Mouse (Mus musculus) mature B cell (primary cell): ENCODE data around the gene Gpr37l1.

Experiments used
- in situ Hi-C: fragments of 300-500 bp; cut with MboI; formaldehyde crosslinking; loops from 2 replicates; pipeline ENCODE4 v1.14.3; 2019

Gpr37l1 gene

DNA sequence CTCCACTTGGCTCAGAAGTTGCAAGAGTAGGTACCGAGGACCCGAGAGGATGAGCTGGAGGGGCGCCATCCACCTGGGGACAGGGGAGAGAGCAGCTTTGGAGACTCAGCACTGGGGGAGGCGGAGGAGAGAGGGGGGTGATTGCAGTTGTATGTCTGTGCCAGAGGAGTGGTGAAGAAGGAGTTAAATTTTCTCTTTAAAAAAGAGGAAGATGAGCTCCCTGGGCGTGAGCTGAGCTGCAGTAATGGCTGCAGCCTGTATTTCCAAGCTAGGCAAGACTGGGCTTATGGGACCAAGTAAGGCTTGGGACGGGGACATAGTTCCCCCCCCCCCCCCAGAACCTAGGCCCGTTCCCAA, 19.8 kb downstream of the Gpr37l1 start:
- in situ Hi-C loops: no loop called here

DNA sequence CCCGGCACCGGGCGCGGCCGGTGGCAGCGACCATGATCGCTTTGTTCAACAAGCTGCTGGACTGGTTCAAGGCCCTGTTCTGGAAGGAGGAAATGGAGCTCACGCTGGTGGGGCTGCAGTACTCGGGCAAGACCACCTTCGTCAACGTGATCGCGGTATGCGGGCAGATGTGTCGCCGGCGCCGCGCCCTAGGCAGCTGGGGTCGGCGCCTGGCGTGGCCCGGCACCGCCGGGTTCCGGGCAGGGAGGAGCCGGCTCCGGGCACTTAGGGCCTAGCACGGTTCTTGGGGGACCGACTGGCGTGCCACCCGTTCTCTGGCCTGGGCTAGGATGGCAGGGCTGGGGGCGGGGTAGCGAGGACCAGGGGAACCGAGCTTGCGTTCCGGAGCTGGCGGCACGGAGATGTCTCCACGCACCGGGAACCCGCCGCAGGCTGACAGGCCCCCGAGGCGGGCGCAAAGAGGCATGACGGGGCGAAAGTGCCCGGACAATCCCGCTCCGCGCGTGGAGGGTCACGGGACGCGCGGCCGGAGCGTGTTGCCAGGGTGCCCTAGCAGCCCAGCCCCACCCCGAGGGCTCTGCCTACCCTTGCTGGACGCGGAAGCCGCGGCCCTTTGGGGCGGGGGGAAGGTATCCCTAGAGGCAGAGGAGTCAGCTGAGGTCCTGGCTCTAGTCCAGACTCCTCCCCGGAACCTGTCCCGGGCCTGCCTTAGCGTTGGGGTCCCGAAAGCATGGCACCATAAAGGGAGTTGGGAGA, 20.4 kb downstream of the Gpr37l1 start:
- in situ Hi-C loops: no loop called here

DNA sequence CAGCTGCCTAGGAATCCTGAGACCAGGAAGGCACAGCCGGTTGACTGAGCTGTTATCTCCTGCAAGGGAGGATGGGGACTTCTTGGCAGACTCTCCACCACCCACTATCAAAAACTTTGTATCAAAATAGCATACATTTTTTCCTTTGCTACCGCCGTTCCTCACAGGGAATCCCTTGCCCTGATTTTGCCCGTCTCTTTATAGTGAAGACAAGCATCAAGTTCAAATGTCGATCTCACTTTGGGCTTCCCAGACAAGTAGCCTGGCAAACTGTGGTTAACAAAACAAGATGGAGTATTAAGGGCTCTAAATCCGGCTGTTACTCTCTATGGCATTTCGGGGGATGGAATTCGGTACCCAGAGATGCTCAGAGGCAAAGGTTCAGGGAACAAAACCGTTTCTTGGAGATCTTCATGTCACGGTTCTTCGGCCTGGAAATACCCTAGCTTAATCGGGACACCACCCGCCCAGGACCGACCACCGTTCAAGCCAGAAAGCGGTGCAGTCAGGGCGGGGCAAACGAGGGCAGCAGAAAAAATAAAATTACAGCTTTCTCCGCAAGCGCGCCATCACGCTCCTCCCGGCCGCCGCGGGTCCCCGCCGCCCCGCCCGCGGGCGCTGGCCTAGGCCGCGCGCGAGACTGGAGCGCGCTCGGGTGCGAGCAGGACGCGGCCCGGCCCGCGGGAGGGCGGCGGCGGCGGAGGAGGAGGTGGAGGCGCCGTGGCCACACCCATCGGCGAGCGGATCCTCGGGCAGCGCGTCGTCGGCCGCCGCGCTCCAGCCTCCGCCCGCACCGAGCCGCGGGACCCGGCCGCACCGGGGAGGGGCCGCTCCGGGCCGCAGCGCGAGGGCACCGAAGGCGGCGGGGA, 21.2 kb downstream of the Gpr37l1 start, which contains the start of gene Arl8a:
Gene Arl8a, plus strand, starts transcription at position 748 of the 869 bp plus-strand sequence.
- in situ Hi-C loops: no loop called here

DNA sequence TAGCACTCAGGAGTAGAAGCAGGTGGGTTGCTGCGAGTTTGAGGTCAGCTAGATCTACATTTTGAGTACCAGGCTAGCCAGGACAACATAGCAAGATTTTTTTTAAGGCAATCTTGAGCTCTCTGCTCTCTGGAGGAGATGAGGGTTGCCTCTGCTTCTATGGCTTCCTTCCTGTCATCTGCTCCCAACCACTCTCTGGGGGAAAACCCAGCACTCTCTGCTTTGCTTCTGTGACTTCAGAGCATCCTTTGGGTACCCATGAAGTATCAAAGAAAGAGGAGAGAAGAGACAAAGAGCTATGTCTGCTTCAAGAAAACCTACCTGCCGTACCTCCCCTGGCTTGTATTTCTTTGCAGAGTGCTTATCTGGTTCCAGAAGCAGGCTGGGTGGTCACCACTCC, 23.5 kb downstream of the Gpr37l1 start:
- in situ Hi-C loops: no loop called here

DNA sequence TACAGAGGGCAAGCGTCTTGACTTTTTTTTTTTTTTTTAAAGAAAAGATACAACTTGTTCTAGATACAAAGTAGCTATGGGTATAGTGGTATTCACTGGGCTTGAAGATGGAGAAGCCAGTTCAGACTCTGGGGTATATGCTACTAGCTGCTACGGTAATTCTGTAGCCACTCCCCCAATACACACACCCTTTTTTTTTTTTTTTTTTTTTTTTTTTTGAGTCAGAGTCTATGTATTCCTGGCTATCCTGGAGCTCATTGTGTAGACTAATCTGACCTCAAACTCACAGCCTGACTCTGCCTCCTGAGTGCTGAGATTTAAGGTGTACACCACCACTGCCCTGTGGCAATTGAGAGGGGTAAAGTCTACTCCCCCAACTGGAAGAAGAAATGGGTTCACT, 25.0 kb downstream of the Gpr37l1 start:
- in situ Hi-C loops: no loop called here

DNA sequence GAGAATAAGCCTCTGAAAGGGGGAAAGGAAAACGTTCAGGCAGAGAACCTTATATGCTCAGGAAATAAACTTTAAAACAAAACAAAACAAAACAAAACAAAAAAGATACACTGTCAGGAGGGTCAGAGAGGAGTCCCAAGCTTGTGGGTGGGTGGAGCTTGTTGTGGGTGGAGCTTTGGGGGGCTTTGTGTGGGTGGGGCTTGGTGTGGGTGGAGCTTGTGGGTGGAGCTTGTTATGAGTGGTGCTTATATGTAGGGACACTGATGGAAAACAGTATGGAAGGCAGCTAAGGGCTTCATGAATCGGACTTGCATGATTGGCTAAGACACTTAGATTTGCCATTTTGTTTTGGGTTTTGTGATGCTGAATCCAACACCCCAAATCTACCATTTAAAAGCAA, 27.6 kb downstream of the Gpr37l1 start:
- in situ Hi-C loops: no loop called here

DNA sequence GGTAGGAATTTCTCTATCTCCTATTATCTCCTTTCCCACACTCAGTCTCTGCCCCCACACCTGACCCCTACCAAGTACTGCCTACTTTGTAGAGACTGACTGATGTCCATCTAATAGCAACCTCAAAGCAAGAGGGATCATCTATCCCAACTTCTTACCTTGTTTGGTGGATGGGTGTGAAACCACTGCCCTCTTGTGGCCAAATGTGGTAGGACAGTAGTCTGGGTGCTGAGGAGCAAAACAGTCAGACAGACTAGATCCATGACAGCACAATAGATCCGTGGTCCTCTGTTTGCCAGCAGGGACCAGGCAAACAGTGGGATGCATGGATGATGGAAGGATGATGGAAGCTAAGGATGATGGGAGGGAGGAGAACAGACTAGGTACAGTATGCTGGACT, 31.0 kb downstream of the Gpr37l1 start:
- in situ Hi-C loops: no loop called here

DNA sequence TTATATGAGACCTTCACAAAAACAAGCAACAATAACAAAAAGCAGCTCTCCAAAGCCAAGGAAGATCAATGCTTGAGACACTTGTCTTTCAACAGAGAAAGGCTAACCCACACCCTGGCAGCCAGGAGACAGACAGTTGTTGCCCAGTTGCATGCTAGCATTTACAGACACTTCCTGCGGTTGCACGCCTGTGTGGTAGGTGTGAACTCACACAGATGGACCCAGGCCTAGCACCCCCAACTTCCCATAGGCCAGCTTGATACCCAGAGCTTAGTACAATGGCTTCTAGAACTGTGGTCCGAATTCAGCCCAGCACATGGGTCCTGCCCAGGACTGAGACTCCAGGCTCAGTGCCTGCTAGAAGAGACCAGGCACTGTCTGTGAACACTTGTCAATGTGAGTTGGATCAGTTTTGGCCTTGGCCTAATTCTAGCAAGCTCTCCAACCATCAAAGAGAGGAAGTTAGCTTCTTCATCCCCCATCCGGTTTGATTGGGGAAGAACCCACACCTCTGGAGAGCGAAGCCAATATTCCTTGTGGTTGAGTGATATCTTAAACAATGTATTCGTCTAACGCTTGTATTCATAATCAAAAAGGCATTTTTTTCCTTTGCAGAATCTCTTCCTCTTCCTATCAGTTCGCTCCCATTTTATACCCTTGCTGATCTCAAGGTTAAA, 32.2 kb downstream of the Gpr37l1 start:
- in situ Hi-C loops: no loop called here

DNA sequence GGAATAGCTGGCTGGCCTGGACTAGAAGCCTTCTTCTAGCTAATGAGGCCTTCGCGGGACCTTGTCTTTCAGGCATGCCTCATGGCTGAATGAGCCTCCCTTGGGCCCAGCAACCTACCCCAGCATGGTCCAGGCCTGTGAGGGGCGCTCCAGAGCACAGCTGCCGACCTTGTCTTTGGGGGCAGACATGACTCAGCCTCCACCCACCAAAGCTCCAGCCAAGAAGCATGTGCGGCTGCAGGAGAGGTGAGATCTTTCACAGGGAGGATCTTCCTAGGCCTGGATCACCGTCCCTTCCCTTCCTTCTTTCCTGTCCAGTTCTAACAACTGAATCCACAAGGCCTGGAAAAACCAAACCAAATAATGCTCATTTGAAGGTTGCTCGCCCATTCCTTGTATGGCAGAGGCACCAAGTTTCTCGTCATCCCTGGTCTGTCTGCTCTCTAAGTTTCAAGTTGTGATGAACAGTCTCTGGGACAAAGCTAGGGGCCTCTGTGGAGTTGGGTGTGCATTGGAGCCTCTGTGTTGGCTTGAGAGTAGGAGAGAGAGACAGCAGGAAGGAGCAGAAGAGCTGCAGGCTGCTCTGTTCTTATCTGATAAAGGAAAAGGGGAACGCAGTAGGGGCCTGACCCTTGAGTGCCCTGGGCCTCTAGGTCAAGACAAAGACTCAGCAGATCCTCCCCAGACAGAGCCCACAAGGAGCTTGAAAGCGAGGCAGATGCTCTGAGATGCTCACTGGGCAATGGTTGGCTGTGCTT, 33.6 kb downstream of the Gpr37l1 start:
- in situ Hi-C loops: no loop called here

DNA sequence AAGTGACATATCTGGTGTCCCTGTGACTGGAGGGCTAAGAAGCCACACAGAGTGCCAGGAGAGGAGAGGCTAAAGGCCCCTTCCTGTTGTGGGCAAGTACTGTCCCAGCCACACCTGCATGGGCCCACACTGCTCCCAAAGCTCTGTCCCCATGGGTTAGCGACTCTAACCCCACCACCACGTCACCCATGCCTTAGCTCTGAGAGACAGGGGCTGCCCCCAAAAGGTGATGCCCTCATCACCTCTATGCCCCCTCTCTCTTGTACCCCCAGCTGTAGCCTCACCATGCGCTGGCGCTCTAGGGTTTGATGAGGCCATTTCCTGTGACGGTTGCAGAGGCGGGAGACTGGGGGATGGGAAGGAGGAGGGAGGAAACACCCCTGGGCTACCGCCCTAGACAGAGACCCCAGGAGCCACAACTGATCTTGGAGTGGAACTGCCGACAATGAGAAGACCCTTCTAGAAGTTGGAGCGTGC, 34.5 kb downstream of the Gpr37l1 start:
- in situ Hi-C loops: no loop called here

DNA sequence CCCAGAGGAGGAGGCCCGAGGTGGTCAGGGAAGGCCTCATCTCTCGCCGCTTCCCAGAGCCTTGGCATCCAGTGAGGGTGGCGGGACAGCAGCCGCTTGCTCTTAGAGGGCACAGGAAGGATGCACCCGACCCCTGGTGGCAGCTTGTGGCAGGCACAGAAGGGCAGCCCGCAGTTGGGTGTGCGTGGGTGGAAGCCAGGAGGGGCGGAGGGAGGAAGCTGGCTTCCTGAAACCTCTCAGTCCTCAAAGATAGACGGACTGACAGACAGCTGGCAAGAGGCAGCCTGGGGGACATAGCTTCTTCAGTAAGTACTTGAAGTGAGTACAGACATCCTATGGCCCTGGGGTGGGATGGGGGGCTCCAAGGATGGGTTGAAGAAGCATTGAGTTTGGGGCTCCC, 35.0 kb downstream of the Gpr37l1 start, which contains the start of gene Ptpn7:
Gene Ptpn7, plus strand, starts transcription at position 228 of the 400 bp plus-strand sequence.
- in situ Hi-C loops: no loop called here

DNA sequence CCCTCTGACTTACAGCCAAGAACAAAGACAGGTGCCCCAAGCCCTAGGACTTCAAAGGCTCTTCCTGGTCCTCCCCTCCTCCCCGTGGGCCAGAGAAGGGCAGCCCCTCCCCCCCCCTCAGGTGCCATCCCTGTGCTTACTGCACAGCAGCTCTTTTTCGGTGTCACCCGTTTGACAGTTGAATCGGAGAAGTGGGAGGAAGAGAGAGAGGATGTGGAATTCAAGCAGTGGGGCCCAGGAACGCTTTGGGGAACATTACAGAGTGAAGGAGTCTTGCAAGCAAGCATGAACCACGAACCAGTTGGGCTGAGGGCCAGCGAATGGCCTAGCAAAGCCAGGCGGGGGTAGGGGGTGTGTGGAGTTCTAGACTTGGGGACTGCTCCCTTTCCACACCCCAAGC, 35.9 kb downstream of the Gpr37l1 start:
- in situ Hi-C loops: no loop called here

DNA sequence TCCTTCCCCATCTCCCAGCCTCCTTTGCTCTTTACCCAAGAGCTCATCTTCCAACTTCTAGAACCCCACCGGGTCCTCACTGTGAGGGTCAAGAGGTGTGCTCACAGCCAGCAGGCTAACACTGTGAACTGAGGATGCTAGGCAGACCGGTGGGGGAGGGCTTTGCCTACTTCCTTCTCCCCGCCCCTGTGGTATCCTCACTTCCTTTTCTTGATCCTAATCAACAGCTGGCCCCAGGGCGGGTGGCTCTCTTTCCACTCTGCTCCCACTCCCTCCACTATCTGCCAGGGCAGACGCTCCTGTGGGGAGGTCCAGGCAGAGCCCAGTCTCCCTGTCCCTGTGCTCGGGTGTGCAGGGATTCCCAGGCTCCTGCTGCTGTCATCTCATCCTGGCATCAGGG, 36.4 kb downstream of the Gpr37l1 start:
- in situ Hi-C loops: no loop called here

DNA sequence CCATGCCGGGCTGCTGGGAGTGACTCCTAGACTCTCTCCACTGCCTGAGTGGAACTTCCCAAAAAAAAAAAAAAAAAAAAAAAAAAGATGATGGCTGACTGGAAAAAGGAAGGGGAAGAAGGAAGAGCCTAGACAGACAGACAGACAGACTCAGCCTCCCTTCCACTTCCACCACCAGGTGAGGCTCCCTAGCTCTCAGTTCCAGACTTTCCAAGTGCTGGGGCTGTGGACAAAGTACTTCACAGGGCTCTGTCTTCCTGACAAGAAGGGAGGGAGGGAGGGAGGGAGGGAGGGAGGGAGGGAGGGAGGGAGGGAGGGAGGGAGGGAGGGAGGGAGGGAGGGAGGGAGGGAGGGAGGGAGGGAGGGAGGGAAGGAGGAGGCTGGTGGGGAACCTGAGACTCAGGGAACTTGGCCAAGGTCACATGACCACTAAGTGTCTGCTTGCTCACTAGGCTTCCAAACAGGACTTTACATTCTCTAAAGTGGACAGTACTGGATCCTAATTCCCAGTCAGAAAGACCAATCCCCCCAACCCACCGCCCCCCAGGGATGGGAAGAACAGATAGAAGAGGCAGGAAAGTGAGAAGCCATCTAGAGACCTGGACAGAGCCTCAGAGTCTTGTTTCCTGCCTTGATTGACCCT, 37.0 kb downstream of the Gpr37l1 start:
- in situ Hi-C loops: no loop called here

DNA sequence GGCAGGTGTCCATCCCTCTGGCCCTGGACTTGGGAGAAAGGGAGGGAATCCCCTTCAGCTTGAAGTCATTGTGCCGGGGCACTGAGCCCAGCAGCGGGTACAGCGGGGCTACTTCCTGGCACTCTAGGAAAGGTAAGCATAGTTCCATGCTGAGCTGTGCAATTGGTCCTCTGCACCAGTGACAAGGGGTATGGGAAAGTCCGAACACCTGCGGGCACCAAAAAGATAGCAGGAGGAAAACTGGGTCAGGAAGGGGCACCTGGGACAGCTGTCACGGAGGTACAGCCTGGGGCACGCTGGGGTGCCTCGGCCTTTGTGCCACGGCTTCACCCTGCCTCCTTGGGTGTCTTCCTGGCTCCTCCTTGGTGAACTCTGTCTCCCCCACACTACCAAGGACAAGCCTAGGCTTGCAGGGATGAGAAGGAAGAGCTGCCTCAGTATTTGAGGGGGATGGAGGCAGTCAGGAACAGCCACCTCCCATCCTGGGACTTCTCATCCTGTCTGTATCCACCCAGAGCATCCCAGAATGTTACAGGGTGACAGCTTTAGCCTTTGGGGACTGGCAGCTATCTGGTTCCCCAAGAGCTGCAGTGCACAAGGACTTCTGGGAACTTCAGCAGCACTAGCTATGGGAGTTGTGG, 37.8 kb downstream of the Gpr37l1 start:
- in situ Hi-C loops: no loop called here

DNA sequence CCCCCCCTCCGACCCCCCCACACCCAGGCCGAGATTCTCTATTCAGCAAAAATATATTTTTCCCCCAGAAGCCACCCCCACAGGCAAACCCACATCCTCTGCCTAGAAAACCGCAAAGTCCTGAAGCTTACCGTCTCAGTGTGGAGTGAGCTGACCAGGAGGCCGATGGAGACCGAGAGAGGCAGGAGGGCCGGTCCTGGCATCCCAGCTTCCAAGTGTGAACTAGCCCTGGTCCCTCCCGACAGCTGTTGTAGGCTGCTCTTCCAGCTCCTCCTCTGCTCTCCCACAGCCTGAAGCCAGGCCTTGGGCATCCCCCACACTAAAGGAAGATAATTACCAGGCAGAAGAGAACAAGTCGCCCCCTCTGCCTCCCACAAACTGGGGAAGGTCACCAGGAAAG, 38.5 kb downstream of the Gpr37l1 start:
- in situ Hi-C loops: no loop called here

DNA sequence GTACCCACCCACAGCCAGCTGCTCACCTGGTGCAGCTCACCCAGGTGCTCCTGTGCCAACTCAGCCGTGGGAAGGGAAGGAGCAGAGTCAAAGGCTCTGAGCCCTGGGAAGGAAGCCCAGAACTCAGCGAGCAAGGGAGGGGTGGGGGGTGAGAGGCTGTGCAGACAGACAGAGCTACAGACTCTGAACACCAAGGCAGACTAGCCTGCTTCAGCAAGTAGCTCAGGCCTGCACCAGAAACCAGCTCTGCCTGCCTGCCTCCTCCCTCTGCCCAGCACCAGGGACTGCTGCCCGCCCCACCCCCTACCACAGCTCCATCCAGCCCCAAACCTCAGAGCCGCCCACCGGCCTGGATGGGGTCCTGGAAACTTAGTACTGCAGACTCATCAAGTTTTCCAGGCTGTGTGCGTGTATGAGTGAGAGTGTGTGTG, 39.5 kb downstream of the Gpr37l1 start:
- in situ Hi-C loops: no loop called here

DNA sequence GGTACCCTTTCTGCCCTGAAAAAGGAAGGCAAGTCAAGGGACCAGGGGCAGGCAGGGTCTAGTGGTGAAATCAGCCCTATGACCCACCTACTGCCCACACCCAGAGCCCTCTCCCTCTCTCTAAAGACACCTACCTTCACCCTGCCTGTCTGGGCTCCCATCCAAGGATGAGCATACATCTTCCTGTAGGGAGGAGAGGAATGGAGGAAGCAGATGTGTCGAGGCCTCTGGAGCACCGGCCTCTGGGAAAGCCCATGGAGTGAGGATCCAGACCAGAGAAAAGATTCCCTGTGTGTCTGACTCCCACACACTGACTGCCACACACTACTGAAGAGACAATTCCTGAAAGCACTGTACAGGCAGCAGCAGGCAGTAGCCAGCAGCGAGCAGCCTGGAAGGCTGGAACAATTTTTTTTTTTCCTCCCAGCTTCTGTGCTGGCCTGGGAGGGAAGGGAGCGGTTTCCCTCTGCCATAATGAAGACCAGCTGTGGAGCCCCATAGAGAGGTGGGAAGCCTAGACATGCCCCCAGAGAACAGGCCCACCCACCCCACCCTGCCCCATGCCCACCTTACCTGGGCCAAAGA, 40.9 kb downstream of the Gpr37l1 start:
- in situ Hi-C loops: no loop called here

DNA sequence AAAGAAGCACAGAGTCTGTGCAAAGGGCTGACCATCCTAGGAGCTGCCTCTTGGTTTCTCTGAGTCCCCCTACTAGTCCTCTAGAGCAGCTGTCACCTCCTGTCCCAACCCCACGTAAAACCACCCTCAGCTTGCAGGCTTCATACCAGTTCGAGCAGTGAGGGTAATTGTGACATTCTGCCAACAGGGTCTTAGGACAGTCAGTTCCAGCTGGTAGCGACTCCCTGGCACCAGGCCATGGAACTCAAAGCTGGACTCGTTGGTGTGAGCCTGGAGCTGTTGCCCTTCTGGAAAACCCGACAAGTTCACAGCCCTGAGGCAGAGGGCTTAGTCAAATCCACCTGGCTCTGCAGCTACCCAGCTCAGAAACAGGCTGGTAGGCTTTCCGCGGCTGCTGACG, 41.5 kb downstream of the Gpr37l1 start:
- in situ Hi-C loops: no loop called here
